Mouse (Mus musculus): ENCODE results near the gene Rsph3a.
"Not testable (repeated sequence)": the region's sequence is repeated elsewhere in the genome, so short reads cannot be mapped to it uniquely, and the experiment has no call there.

Gene Rsph3a

DNA sequence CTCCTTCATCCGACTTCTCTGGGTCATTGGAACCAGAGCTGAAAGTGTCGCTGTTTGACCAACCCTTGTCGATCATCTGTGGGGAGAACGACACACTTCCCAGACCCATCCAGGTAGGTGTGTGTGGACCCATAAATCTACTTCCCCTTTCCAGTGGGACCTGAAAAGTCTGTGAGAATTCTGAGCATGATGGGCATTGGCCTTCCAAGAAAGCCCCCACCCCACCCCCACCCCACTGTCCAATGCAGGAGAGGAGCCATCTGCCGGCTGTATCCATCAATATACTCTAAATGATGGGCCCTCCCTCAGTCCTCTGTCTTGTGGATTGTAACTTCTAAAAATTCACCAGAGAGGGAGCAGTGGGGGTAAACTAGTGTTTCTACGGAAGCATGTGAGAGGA lies 16.8 kb upstream of the Rsph3a start:
- no peak for DNase-seq (ENCODE audit: low spot score in 2 of 2)

DNA sequence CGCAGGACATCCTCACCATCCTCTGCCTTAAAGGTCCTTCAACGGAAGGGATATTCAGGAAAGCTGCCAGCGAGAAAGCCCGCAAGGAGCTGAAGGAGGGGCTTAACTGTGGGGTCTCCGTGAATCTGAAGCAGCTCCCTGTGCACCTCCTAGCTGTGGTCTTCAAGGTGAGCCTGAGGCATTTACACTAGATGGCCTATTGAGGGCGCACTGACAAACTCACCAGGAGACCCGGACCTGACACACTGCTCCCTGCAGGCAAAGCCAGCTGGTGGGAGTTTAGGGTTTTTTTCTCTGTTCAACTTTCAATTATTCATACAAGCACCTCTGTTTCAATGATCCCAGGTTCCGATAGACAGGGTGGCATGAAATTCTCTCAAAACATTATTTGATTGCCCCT lies 16.1 kb upstream of the Rsph3a start:
- DNase-seq (ENCODE audit: low spot score in 2 of 2), result no peak

- DNase-seq (ENCODE audit: low spot score in 2 of 2), result no peak
These were observed 14.1 kb upstream of the Rsph3a start for GRCm38 (mm10) chr17:7931096-7931990.

GRCm38 (mm10) chr17:7932121-7932520 lies 13.3 kb upstream of the Rsph3a start:
- not testable (repeated sequence) for DNase-seq (ENCODE audit: low spot score in 2 of 2)

DNA sequence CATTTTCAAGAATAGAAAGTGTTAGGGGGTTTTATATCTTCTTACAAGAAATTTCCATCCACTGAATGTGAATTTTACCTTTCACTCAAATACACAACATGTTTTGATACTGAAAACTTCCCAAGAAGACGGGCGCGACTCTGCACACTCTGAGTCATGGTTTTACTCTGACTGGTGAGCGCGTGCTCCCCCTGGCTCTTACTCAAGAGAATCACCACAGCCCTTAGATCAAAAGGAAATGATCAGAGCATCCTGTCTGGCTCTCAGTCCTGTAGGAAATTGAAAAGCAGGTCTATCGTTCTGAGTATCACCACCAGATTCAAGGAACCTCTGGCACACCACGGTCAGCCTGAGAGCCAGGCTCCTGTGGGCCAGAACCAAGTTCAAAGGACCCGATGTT lies 5.8 kb upstream of the Rsph3a start:
- no peak for DNase-seq (ENCODE audit: low spot score in 2 of 2)

DNA sequence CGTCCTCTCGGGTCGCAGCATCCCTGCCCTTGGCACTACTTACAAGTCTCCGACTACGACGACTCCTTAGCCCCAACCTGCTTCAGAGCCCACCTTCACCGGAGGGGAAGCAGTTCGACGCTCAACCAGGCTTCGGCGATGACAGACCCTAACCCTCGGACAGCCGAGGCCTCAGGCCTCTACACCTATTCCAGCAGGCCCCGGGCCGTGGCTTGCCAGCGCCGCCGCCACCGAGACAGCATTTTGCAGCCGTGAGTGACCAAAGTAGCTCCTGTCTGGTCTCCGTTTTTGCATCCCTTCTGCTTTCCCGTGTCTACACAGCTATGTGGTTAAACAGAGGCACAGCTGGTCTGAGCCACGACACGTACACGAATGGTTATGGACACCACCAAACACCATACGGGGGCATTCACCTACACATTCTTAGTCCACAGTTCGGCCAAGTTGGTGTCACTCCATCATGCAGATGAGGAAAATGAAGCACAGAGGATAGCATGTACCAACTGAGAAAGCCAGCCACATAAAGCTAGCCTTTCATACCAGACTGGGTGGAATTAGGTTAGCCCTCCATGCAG lies 726 bp downstream of the Rsph3a start:
- DNase-seq (ENCODE audit: low spot score in 2 of 2), result not testable (repeated sequence)

DNA sequence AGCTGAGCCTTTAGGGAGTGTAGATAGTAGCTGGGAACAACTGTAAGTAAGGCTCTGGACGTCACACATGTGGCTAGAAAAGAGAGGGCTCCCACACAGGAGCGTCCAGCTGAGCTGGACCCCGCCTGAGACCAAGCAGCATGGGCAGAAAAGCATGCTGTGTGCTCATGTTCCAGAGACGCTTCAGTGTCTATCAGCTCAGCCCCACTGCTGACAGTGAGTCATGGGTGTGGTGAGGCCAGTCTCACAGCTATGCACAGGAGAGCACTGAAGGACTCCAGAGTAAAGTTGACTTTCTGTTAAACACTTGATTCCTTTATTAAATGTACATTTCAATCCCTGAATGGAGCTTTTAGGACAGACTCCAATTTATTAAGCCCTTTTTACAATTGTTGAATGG lies 5.9 kb downstream of the Rsph3a start:
- DNase-seq (ENCODE audit: low spot score in 2 of 2), result not testable (repeated sequence)

DNA sequence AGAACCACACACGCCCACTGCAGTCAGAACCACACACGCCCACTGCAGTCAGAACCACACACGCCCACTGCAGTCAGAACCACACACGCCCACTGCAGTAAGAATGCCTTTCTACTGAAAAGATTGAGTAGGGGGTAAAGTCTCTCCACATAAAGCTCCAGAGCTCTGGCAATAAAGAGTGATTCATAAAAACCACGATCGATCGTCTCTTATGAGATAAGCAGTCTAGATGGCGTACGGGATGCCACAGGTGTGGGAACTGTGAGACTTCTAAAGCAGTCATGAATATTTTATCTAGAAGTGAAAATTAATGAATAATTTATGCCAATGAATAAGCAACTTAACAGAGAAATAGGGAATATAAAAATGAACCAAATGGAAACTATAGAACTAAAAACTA lies 11.8 kb downstream of the Rsph3a start:
- DNase-seq (ENCODE audit: low spot score in 2 of 2), result not testable (repeated sequence)

DNA sequence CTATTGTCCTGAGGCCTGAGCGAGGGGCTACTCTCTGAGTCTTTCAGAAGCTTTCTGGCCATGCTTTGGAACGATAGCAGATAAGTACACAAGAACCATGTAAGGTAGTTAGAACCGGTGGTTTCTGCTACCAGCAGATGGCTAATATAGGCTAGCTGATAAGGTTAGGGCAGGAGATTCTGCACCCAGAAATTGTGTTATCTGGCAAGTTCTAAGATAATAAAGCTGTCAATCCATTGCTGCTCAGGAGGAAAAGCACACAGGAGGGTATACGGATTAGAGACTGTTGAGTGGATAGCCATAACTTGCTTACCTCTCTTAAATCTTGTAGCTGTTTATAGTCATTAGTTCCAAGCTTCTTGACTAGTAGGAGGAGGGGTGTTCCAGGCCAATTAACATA lies 17.9 kb downstream of the Rsph3a start:
- DNase-seq (ENCODE audit: low spot score in 2 of 2), result not testable (repeated sequence)

DNA sequence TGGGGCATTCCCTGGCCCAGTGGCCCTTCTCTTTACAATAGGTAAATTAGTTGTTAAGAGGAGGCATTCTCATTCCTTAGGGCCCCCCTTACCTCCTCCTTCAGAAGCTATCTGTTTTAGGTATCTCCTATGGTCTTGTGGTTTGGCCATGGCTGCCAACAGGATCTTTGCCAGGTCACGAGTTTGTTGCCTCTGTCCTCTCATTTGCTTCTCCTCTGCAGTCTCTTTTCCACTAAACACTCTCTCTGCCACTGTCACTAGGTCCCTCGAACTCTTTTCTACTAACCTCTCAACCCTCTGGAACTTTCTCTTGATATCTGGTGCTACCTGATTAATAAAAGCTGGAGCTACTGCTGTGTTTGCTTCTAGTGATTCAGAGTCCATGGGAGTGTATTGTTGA lies 19.0 kb downstream of the Rsph3a start:
- DNase-seq (ENCODE audit: low spot score in 2 of 2), result not testable (repeated sequence)

DNA sequence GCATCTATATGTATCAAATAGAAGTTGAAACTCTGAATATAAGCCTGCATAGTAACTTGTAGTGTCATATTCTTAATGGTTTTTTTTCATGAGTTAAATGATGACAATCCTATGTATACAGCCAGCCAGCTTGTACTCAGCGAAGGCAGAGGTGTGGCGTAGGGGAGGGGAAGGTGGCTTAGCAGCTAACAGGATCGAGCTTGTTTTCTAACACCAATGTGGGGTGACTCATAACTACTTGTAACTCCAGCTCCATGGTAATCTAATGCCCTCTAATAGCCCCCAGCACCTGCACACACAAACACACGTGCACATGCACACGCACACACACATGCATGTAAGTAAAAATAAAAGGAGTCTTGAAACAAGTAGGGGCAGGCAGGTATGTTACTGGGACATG lies 23.1 kb downstream of the Rsph3a start:
- DNase-seq (ENCODE audit: low spot score in 2 of 2), result not testable (repeated sequence)

DNA sequence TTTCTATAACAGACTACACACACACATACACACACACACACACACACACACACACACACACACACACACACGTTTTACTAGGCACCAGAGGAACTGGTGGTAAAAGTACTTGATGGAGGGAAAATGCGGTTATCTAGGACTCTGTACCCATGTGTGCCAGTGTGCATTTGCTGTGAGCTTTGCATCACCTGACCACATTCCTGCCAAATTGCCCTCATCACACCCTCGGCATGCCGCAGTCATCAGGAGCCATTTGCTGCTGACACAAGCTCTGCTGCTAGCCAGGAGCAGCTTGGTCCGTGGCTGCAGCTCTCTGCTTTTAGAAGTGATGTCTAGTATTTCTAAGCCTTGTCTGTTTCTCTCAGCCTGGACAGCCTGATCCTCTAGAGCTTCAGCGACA lies 24.4 kb downstream of the Rsph3a start:
- not testable (repeated sequence) for DNase-seq (ENCODE audit: low spot score in 2 of 2)

DNA sequence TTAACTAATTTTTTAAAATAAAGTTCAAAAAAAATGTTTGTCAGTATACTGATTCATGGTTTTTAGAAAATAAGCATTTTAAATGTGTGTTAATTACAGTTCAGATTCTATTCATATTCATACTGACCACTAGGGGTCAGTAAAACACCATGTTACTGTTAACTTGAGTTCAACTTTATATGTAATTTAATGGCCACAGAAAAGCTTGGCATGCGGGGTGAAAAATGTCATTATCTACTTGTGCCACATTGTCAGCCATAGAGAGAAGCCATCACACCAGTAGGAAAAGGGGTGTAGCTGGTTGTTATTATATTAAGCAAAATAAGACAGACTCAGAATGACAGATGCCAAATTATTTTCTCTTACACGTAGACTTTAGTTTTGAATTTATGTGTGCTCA lies 38.1 kb downstream of the Rsph3a start:
- DNase-seq (ENCODE audit: low spot score in 2 of 2), result not testable (repeated sequence)

- DNase-seq (ENCODE audit: low spot score in 2 of 2), result not testable (repeated sequence)
These were observed 40.2 kb downstream of the Rsph3a start for GRCm38 (mm10) chr17:7985597-7985996.

- not testable (repeated sequence) for DNase-seq (ENCODE audit: low spot score in 2 of 2)
These were observed 41.6 kb downstream of the Rsph3a start for GRCm38 (mm10) chr17:7987038-7987437.

- not testable (repeated sequence) for DNase-seq (ENCODE audit: low spot score in 2 of 2)
These were observed 57.8 kb downstream of the Rsph3a start for GRCm38 (mm10) chr17:8003248-8003647.

GRCm38 (mm10) chr17:8006771-8007170 lies 61.4 kb downstream of the Rsph3a start:
- not testable (repeated sequence) for DNase-seq (ENCODE audit: low spot score in 2 of 2)

DNA sequence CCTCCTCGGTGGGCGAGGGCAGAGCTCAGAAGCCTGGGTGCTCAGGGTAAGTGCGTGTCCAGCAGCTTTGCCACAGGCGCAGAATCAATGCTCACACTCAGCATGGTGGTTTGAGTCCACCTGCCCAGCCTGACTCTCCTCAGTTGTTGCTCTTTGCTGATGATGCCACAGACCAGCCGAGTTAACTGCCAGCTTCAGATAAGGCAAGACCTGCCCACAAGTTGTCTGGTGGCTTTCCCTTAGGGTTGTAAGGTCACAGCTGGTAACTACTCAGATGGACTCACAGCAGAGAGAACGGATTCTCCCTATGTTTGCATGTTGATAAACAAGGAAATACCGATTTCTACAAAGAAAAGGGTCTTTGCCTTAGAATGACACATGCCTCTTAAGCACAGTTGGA lies 64.2 kb downstream of the Rsph3a start:
- not testable (repeated sequence) for DNase-seq (ENCODE audit: low spot score in 2 of 2)

- not testable (repeated sequence) for DNase-seq (ENCODE audit: low spot score in 2 of 2)
These were observed 68.6 kb downstream of the Rsph3a start for GRCm38 (mm10) chr17:8013974-8014373.

- not testable (repeated sequence) for DNase-seq (ENCODE audit: low spot score in 2 of 2)
These were observed 77.3 kb downstream of the Rsph3a start for GRCm38 (mm10) chr17:8022675-8023074.

DNA sequence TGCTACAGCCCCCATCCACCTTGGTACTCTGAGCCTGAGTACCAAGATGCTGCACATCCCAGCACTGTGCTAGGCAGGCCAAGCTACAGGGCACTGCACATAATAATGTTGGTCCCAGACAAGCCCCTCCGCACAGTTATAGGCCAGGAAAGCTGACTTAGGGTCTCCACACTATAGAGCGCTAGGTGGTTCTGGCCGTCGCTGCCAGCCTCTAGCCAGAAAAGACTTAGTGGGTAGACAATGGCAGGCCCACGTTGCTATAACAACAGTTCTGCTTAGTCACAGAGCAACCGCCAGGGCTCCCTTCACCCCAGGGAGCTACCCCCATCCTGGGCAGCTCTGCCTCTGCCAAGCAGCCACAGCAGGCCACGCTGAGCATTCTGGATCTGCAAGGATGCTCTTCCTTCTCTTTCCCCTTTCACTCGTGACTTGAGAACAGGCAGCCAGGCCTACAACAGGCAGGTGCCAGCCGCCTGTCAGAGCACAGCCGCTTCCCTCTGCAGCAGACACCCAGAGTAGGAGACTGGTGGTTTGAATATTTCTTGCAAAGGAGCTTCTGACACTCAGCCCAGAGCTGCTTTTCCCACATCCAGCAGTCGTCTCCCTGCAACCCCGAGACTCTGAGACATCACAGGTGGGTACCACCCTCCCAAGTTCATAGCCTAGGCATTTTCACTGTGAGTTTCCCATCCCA lies 82.2 kb downstream of the Rsph3a start:
- DNase-seq (ENCODE audit: low spot score in 2 of 2), result not testable (repeated sequence)
